Mouse (Mus musculus) stomach, embryonic 16.5 days (tissue): Measurements from ENCODE around the gene Mrps35. TPM values are rescaled to one million over a fixed set of nuclear protein-coding genes. Genes with fewer than 3 reads are reported as not detected.

Experiments
- ATAC-seq: fragments of 200-750 bp; cut with Nextera tagmentation; 2 replicates; pipeline ENCODE4 v1.8.0; 2017; ENCODE audit warnings: moderate number of reproducible peaks, moderate TSS enrichment; ENCODE audit not compliant: insufficient read depth, low FRiP score
- H3K27ac ChIP-seq: fragments of 300-500 bp; sonication (generic); 2 replicates; pipeline ENCODE4 v1.5.1; 2014; ENCODE audit warnings: low read length
- H3K27me3 ChIP-seq: fragments of 300-500 bp; sonication (generic); 2 replicates; pipeline ENCODE4 v1.6.1; 2014; ENCODE audit warnings: low read length, control low read depth, mixed read lengths; ENCODE audit not compliant: control insufficient read depth, insufficient read depth
- H3K36me3 ChIP-seq: fragments of 300-500 bp; sonication (generic); 2 replicates; pipeline ENCODE4 v1.6.1; 2014; ENCODE audit warnings: low read length; ENCODE audit not compliant: control insufficient read depth, insufficient read depth
- H3K4me1 ChIP-seq: fragments of 300-500 bp; sonication (generic); 2 replicates; pipeline ENCODE4 v1.6.1; 2014; ENCODE audit warnings: low read length, control low read depth, mixed read lengths; ENCODE audit not compliant: control insufficient read depth, insufficient read depth
- H3K4me2 ChIP-seq: fragments of 300-500 bp; sonication (generic); 2 replicates; pipeline ENCODE4 v1.6.1; 2014; ENCODE audit warnings: low read depth, low read length, mixed read lengths
- H3K4me3 ChIP-seq: fragments of 300-500 bp; sonication (generic); replicated peaks from 2 replicates; pipeline ENCODE4 v1.5.1; 2014; ENCODE audit warnings: mild to moderate bottlenecking, low read length
- H3K9ac ChIP-seq: fragments of 300-500 bp; sonication (generic); 2 replicates; pipeline ENCODE4 v1.6.1; 2014; ENCODE audit warnings: low read length
- H3K9me3 ChIP-seq: fragments of 300-500 bp; sonication (generic); replicated peaks from 2 replicates; pipeline ENCODE4 v1.6.1; 2016; ENCODE audit warnings: low read length, control low read depth; ENCODE audit not compliant: control insufficient read depth
- WGBS: fragments of 180-500 bp; shearing (Covaris S2); extraction: QIAGEN DNeasy Blood & Tissue Kit; methylation state at CpG from one replicate; pipeline ENCODE4 v1.1.7; 2014; 5-methylcytosine and 5-hydroxymethylcytosine counted together
- polyA plus RNA-seq: library from polyadenylated mRNA; unstranded; fragments of >200 nt; fragmentation: Nextera tagmentation; extraction: Ambion mirVana; gene quantifications from 2 replicates; pipeline ENCODE4 v1.2.1, GENCODE M21; 2015

The Mrps35 gene
- polyA plus RNA-seq, 1 experiment from 2014 or later: 106 TPM

GRCm38 (mm10) chr6:147051666-147052065 lies 9.1 kb downstream of the Mrps35 start:
- 91% methylated on average over 8 of the region's 8 CpGs for WGBS
- Histone ChIP-seq H3K27me3 (no peaks in the 10 kb centered on the region), H3K9me3 (no peaks in the 10 kb centered on the region), H3K4me2 (no peak overlapping the region), H3K9ac (no peak overlapping the region), H3K4me1 (no peaks in the 10 kb centered on the region), H3K36me3 (peaks cover 19% of the 10 kb centered on the region), H3K27ac (no peak overlapping the region), H3K4me3 (no peak overlapping the region)
- ATAC-seq: no peak

DNA sequence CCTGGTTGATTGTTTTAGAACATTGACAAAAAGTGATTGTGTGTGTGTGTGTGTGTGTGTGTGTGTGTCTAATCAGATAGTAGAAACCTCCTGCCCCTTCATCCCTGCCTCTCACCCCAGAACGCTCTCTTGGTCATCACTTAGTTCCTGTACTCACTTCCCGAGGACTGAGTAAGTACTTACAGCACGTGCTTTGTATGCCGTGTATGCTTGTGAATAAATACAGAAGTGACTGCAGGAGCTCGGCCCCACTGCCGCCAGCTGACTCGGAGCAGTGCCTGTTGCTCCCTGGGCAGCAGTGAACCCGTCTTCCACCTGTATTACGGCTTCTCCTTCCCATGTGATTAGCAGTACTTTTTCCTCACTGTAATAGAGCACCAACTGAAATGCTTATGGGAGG lies 9.9 kb downstream of the Mrps35 start:
- H3K4me1 ChIP-seq: no peaks in the 10 kb centered on the region
- WGBS: 89% methylated on average over 9 of the region's 9 CpGs
- H3K27me3 ChIP-seq: no peaks in the 10 kb centered on the region
- no peak overlapping the region for H3K9ac ChIP-seq
- no peaks in the 10 kb centered on the region for H3K9me3 ChIP-seq
- ATAC-seq: no peak
- no peak overlapping the region for H3K27ac ChIP-seq
- H3K36me3 ChIP-seq: peaks cover 18% of the 10 kb centered on the region
- no peak overlapping the region for H3K4me2 ChIP-seq
- no peak overlapping the region for H3K4me3 ChIP-seq

DNA sequence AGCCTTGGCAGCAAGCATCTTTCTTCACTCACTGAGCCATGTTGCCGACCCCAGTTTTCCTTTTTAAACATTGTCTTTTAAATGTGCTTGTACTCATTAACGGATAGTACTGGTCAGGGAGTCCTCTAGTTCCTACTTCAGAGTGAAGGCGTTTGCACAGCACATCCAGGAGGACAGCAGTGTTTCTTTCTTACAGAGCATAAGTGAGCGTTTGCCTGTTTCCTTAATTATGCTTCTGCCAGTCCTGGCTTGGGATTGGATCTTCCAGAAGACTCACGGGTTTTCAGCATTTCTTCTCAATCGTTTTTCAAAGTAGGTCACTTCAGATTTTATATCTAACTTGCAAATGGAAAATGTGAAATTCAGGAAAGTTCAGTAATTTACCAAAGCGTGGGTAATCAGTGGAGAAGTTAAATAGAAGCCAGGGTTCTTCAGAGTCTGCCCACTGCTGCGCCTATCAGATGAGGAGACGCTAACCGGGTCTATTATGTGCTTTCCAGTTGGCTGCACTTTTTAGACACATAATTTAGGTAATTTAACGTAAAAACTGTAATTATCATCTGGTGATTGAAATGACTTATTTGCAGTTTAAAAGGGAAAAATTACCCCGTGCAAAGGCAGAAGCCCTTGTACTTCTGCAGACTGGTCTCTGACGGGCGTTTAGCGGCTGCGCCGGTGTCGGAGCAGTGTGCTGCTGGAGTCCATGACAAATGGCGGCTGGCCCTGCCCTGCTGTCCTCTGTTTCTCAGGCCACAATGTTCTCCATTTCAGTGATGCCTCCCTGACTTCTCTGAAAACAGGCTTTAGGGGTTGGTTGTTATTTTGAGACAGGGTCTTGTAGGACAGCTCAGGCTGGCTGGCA lies 11.5 kb downstream of the Mrps35 start:
- no peak for ATAC-seq
- Histone ChIP-seq H3K4me3 (no peak overlapping the region), H3K9me3 (no peaks in the 10 kb centered on the region), H3K27me3 (no peaks in the 10 kb centered on the region), H3K36me3 (peaks cover 18% of the 10 kb centered on the region; the same call in 1 of the 2 replicates), H3K9ac (no peak overlapping the region), H3K27ac (no peak overlapping the region), H3K4me2 (no peak overlapping the region), H3K4me1 (no peaks in the 10 kb centered on the region)
- 92% methylated on average over 19 of the region's 19 CpGs for WGBS

- H3K27me3 ChIP-seq: no peaks in the 10 kb centered on the region
- no peak overlapping the region for H3K4me2 ChIP-seq
- ATAC-seq: no peak
- no peak overlapping the region for H3K4me3 ChIP-seq
- no peak overlapping the region for H3K9ac ChIP-seq
- H3K9me3 ChIP-seq: no peaks in the 10 kb centered on the region
- H3K36me3 ChIP-seq: peaks cover 7% of the 10 kb centered on the region; the same call in 1 of the 2 replicates
- WGBS: 81% methylated on average over 10 of the region's 10 CpGs
- no peak overlapping the region for H3K27ac ChIP-seq
- H3K4me1 ChIP-seq: no peaks in the 10 kb centered on the region
Observed at GRCm38 (mm10) chr6:147055374-147055977, 12.9 kb downstream of the Mrps35 start.

DNA sequence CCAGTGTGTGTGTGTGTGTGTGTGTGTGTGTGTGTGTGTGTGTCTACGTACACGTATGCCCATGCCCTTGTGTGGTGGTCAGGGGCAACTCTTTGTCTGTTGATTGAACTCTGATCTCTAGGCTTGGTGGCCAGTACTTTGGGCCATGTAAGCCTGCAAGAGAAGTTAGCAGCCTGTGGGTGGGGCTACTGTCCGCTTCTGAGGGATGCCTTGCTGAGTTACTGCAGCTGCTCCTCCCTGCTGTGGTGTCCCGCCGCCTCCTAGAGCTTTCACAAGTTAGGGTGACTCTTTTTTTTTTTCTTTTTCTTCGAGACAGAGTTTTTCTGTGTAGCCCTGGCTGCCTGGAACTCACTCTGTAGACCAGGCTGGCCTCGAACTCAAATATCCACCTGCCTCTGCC lies 16.8 kb downstream of the Mrps35 start:
- no peak for ATAC-seq
- H3K9ac ChIP-seq: no peak overlapping the region
- no peak overlapping the region for H3K4me2 ChIP-seq
- no peaks in the 10 kb centered on the region for H3K9me3 ChIP-seq
- no peaks in the 10 kb centered on the region for H3K4me1 ChIP-seq
- H3K4me3 ChIP-seq: no peak overlapping the region
- H3K36me3 ChIP-seq: peaks cover 3% of the 10 kb centered on the region; the same call in 1 of the 2 replicates
- 53% methylated on average over 7 of the region's 7 CpGs for WGBS
- H3K27me3 ChIP-seq: no peaks in the 10 kb centered on the region
- H3K27ac ChIP-seq: no peak overlapping the region

GRCm38 (mm10) chr6:147061630-147062029 lies 19.1 kb downstream of the Mrps35 start:
- Histone ChIP-seq H3K4me1 (no peaks in the 10 kb centered on the region), H3K27ac (no peak overlapping the region), H3K4me2 (no peak overlapping the region), H3K27me3 (no peaks in the 10 kb centered on the region), H3K9me3 (no peaks in the 10 kb centered on the region), H3K36me3 (peaks cover 3% of the 10 kb centered on the region; the same call in 1 of the 2 replicates), H3K9ac (no peak overlapping the region), H3K4me3 (no peak overlapping the region)
- no peak for ATAC-seq
- WGBS: 80% methylated on average over 9 of the region's 9 CpGs

DNA sequence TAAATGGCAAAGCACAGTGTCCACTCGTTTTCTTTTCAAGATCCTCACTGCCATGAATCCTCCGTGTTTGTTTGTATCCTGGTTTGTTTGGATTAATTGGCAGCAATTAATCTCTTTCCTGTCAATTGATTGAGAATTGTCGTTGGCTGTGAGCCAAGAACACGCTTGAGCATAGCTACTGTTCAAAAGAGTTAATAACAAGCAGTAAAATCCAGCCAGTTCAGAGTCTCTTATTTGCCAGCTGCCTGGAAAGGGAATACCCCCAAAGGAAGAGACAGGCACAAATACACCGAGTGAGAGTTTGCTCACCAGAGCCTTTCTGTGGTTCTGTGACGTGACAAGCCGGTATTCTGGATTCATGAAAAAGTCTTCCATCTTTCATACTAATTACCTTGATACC lies 19.5 kb downstream of the Mrps35 start:
- Histone ChIP-seq H3K27me3 (no peaks in the 10 kb centered on the region), H3K4me1 (no peaks in the 10 kb centered on the region), H3K4me3 (no peak overlapping the region), H3K4me2 (no peak overlapping the region), H3K36me3 (peaks cover 3% of the 10 kb centered on the region; the same call in 1 of the 2 replicates), H3K9me3 (no peaks in the 10 kb centered on the region), H3K27ac (no peak overlapping the region), H3K9ac (no peak overlapping the region)
- 66% methylated on average over 7 of the region's 7 CpGs for whole genome bisulfite sequencing
- no peak for ATAC-seq

DNA sequence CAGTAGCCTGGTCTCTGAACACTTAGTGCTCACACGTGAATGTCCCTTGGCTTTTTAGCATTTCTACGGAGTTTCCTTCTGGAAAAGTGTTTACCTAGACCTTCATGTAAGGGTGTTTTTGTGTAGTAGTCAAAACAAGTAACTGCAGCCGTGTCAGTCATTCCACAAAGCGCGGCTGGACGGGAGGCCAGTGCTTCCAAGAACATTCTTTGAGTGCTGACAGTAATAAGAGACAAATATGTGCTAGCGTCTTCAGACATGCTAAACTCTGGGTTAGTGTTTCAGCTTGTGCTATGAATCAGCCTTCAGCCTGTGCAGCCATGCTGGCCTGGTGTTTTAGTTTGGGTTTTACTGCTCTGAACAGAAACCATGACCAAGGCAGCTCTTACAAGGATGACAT lies 20.1 kb downstream of the Mrps35 start:
- H3K36me3 ChIP-seq: peaks cover 3% of the 10 kb centered on the region; the same call in 1 of the 2 replicates
- no peak overlapping the region for H3K4me2 ChIP-seq
- 81% methylated on average over 7 of the region's 7 CpGs for WGBS
- ATAC-seq: no peak
- H3K4me3 ChIP-seq: no peak overlapping the region
- no peak overlapping the region for H3K27ac ChIP-seq
- H3K27me3 ChIP-seq: no peaks in the 10 kb centered on the region
- H3K9me3 ChIP-seq: no peaks in the 10 kb centered on the region
- no peak overlapping the region for H3K9ac ChIP-seq
- H3K4me1 ChIP-seq: no peaks in the 10 kb centered on the region

DNA sequence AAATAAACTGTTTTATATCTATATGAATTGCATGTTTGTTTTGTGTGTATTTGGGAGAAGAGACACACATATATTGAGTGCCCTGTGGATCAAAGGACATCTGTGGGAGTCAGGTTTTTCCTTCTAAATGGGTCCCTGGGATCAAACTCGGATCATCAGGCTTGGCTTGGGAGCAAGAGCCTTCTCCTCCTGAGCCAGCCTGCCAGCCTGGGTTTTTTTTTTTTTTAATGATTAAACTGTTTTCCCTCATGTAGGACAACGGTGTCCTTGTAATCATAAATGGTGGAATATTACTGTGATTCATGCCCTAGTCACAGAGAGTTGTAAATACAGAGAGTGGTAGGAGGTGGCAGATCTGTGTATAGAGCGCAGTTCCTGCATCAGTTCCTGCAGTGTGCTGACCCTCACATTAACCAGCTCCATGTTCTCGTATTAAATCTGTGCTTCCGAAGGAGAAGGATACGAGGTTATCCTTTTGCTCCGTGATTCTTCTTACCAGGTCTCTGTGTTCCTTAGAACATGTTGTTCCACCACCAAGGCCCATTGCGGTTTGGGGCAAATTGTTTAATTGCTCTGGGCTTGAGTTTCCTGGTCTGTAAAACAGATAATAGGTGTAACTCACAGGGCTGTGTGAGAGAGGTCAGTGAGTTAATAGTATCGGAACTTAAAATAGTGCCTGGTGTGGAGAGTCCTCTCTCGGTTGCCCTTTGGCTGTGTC lies 21.8 kb downstream of the Mrps35 start:
- no peak overlapping the region for H3K27ac ChIP-seq
- H3K4me3 ChIP-seq: no peak overlapping the region
- no peaks in the 10 kb centered on the region for H3K27me3 ChIP-seq
- WGBS: 89% methylated on average over 10 of the region's 10 CpGs
- H3K9ac ChIP-seq: no peak overlapping the region
- H3K36me3 ChIP-seq: peaks cover 3% of the 10 kb centered on the region; the same call in 1 of the 2 replicates
- H3K4me2 ChIP-seq: no peak overlapping the region
- no peak for ATAC-seq
- H3K9me3 ChIP-seq: no peaks in the 10 kb centered on the region
- 0 out of 2 replicates have a peak, but pooled peaks cover 6% of the 10 kb centered on the region for H3K4me1 ChIP-seq
